Mouse (Mus musculus): Measurements from ENCODE around the gene Rbm17. TPM values are rescaled to one million over a fixed set of nuclear protein-coding genes. Genes with fewer than 3 reads are reported as not detected.
"Not testable (repeated sequence)": the region's sequence is repeated elsewhere in the genome, so short reads cannot be mapped to it uniquely, and the experiment has no call there.

The Rbm17 gene
- polyA plus RNA-seq, 1 experiment from 2014 or later: 107 TPM

- no peak for ATAC-seq
- H3K4me2 ChIP-seq: no peak overlapping the region
- H3K9ac ChIP-seq: no peak overlapping the region
- no peaks in the 10 kb centered on the region for H3K4me1 ChIP-seq
- no peaks in the 10 kb centered on the region for H3K9me3 ChIP-seq (replicated peaks)
- 69% methylated on average over 2 of the region's 2 CpGs for WGBS (ENCODE audit: insufficient replicate concordance)
- H3K36me3 ChIP-seq: no peaks in the 10 kb centered on the region
- no peaks in the 10 kb centered on the region for H3K27me3 ChIP-seq (replicated peaks)
- H3K4me3 ChIP-seq: no peak overlapping the region
- no peak overlapping the region for H3K27ac ChIP-seq
These were observed 19.8 kb upstream of the Rbm17 start for GRCm38 (mm10) chr2:11623726-11624125.

- no peaks in the 10 kb centered on the region for H3K36me3 ChIP-seq
- H3K27ac ChIP-seq: no peak overlapping the region
- no peak overlapping the region for H3K9ac ChIP-seq
- H3K9me3 ChIP-seq (replicated peaks): no peaks in the 10 kb centered on the region
- no peak overlapping the region for H3K4me2 ChIP-seq
- 71% methylated on average over 8 of the region's 8 CpGs for WGBS (ENCODE audit: insufficient replicate concordance)
- H3K4me1 ChIP-seq: no peaks in the 10 kb centered on the region
- no peak for ATAC-seq
- no peaks in the 10 kb centered on the region for H3K27me3 ChIP-seq (replicated peaks)
- H3K4me3 ChIP-seq: no peak overlapping the region
These were observed 19.2 kb upstream of the Rbm17 start for GRCm38 (mm10) chr2:11623173-11623572.

DNA sequence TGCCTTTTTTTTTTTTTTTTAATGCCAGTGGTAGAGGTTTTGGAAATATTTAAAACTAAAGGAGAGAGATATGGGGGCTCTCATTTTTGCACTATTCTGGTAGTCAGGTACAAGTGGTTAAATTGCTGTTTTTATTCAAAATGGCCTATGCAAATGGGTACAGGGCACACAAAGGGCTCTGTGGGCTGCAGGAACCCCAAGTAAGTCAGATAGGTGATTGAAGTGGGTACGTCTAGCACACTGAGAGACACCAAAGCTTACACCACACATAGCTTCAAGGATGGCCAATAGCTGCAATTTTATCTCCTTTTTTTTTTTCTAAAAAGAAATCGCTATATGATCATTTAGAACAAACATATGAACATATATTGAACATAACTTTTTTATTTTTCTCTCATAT, 15.6 kb upstream of the Rbm17 start:
- Histone ChIP-seq H3K9me3 (replicated peaks) (no peaks in the 10 kb centered on the region), H3K27ac (no peak overlapping the region)
- 52% methylated on average over 2 of the region's 2 CpGs for WGBS (ENCODE audit: insufficient replicate concordance)

DNA sequence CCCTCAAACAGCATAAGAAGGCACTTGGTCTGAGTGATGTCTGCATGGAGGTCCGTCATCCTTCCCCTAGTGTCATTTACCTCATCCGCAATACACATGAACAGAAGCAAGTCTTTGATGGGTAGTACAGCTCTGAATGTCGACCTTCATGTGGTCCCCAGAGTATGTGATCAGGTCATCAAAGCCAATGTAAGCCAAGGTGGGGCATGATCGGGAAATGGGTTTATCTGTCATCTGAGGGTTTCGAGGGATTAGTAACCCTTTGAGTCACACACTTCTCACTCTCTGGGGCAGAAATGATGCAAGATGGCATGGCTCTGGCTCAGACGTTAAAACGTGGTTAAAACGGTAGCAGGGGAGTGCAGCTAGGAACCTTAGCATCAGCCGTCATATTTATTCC, 12.9 kb upstream of the Rbm17 start:
- Histone ChIP-seq H3K27ac (no peak overlapping the region), H3K27me3 (replicated peaks) (no peaks in the 10 kb centered on the region), H3K9me3 (replicated peaks) (no peaks in the 10 kb centered on the region), H3K4me1 (no peaks in the 10 kb centered on the region), H3K9ac (no peak overlapping the region), H3K36me3 (no peaks in the 10 kb centered on the region), H3K4me3 (no peak overlapping the region), H3K4me2 (no peak overlapping the region)
- 73% methylated on average over 9 of the region's 9 CpGs for WGBS (ENCODE audit: insufficient replicate concordance)
- ATAC-seq: no peak

More for the DNA sequence above, 15.6 kb upstream of the Rbm17 start:
- Histone ChIP-seq H3K9ac (no peak overlapping the region), H3K4me1 (no peaks in the 10 kb centered on the region), H3K4me2 (no peak overlapping the region), H3K4me3 (no peak overlapping the region), H3K36me3 (no peaks in the 10 kb centered on the region), H3K27me3 (replicated peaks) (no peaks in the 10 kb centered on the region)
- no peak for ATAC-seq

- whole genome bisulfite sequencing (ENCODE audit: insufficient replicate concordance): 81% methylated on average over 6 of the region's 6 CpGs
- not testable (repeated sequence) for H3K4me1 ChIP-seq; ATAC-seq; H3K27ac ChIP-seq; H3K9me3 ChIP-seq (replicated peaks); H3K4me2 ChIP-seq; H3K36me3 ChIP-seq; H3K9ac ChIP-seq; H3K4me3 ChIP-seq; H3K27me3 ChIP-seq (replicated peaks)
These were observed 9.0 kb upstream of the Rbm17 start for GRCm38 (mm10) chr2:11612939-11613338.

GRCm38 (mm10) chr2:11606718-11607117, 2.8 kb upstream of the Rbm17 start:
- not testable (repeated sequence) for H3K36me3 ChIP-seq; H3K4me2 ChIP-seq; H3K4me3 ChIP-seq; H3K9me3 ChIP-seq (replicated peaks); H3K27ac ChIP-seq; H3K4me1 ChIP-seq; ATAC-seq; H3K9ac ChIP-seq; H3K27me3 ChIP-seq (replicated peaks)
- 55% methylated on average over 4 of the region's 4 CpGs for WGBS (ENCODE audit: insufficient replicate concordance)

DNA sequence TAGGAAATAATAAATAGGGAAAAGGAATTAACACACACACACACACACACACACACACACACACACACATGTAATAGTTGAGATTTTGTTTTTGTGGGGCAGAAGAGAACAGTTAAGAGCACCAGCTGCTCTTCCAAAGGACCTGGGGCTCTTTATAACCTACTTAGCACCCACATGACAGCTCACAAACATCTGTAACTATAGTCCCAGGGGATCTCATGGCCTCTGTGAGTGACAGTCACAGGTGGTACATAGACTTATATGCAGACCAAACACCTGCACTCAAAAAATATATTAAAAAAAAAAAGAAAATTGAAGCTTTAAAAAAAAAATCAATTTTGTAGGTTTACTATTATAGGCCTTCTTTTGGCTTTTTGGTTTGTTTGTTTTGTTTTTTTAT, 958 bp upstream of the Rbm17 start:
- no peak overlapping the region for H3K9ac ChIP-seq
- H3K4me1 ChIP-seq: peaks cover 20% of the 10 kb centered on the region
- H3K27ac ChIP-seq: no peak overlapping the region
- no peak for ATAC-seq
- H3K9me3 ChIP-seq (replicated peaks): no peaks in the 10 kb centered on the region
- H3K4me3 ChIP-seq: no peak overlapping the region
- peaks cover 15% of the 10 kb centered on the region for H3K36me3 ChIP-seq
- H3K4me2 ChIP-seq: no peak overlapping the region
- H3K27me3 ChIP-seq (replicated peaks): no peaks in the 10 kb centered on the region

GRCm38 (mm10) chr2:11602506-11603489, 1.2 kb downstream of the Rbm17 start:
- Histone ChIP-seq H3K27me3 (replicated peaks) (no peaks in the 10 kb centered on the region), H3K4me3 (peak overlapping the region; percentile 94), H3K36me3 (peaks cover 32% of the 10 kb centered on the region), H3K27ac (peak overlapping the region; percentile 78), H3K9me3 (replicated peaks) (no peaks in the 10 kb centered on the region), H3K9ac (peak overlapping the region; percentile 95), H3K4me1 (peaks cover 20% of the 10 kb centered on the region), H3K4me2 (peak overlapping the region; percentile 80)
- ATAC-seq: peak; percentile 98
- WGBS (ENCODE audit: insufficient replicate concordance): under 1% methylated on average over 78 of the region's 78 CpGs

- no peak overlapping the region for H3K27ac ChIP-seq
- no peaks in the 10 kb centered on the region for H3K9me3 ChIP-seq (replicated peaks)
- H3K4me2 ChIP-seq: peak overlapping the region; percentile 80
- 68% methylated on average over 6 of the region's 6 CpGs for WGBS (ENCODE audit: insufficient replicate concordance)
- no peaks in the 10 kb centered on the region for H3K27me3 ChIP-seq (replicated peaks)
- no peak for ATAC-seq
- H3K4me3 ChIP-seq: peak overlapping the region; percentile 94
- H3K9ac ChIP-seq: peak overlapping the region; percentile 95
- H3K36me3 ChIP-seq: peaks cover 42% of the 10 kb centered on the region
- peaks cover 20% of the 10 kb centered on the region for H3K4me1 ChIP-seq
These were observed 2.2 kb downstream of the Rbm17 start for GRCm38 (mm10) chr2:11601795-11602194.

DNA sequence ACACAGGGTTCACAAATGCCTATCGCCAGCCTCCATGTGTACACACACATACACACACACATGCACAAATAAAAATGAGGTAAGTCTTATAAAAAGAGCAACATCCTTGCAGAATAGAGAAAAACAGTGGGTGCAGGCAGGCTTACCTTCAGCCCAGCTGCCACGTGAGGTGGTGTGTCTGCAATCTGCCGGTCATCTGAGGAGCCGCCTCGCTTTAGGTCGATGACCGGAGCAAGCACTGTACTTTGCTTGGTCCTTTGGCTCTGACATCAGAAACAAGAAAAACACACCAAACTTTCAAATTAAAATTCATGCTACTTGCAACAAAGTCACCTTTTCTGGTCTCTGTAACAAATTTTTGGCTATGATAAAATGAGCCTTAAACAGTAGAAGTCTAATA, 6.0 kb downstream of the Rbm17 start:
- Histone ChIP-seq H3K9me3 (replicated peaks) (no peaks in the 10 kb centered on the region), H3K27me3 (replicated peaks) (no peaks in the 10 kb centered on the region), H3K9ac (no peak overlapping the region), H3K4me3 (no peak overlapping the region), H3K36me3 (peaks cover 75% of the 10 kb centered on the region), H3K27ac (no peak overlapping the region), H3K4me2 (no peak overlapping the region), H3K4me1 (peaks cover 18% of the 10 kb centered on the region)
- 89% methylated on average over 7 of the region's 7 CpGs for WGBS (ENCODE audit: insufficient replicate concordance)
- no peak for ATAC-seq

DNA sequence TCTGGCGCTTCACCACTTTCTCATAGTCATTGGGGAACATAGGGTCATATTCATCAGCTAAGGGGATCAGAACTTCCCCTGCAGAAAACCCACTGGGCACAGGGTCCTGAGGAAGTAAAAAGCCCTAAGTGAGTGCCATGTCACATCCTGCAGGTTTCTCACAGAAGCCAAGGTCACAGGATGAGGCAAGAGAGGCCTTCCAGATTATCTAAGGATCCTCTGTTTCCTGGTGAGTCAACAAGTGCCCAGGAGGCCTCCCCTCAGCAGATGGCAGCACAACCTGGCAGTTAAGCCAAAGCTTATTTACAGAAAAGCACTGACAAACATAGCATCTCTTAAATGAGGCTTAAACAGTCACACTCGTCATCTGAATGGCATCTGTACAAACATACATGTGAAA, 7.3 kb downstream of the Rbm17 start:
- no peak overlapping the region for H3K4me3 ChIP-seq
- no peaks in the 10 kb centered on the region for H3K27me3 ChIP-seq (replicated peaks)
- 70% methylated on average over 2 of the region's 2 CpGs for WGBS (ENCODE audit: insufficient replicate concordance)
- no peaks in the 10 kb centered on the region for H3K9me3 ChIP-seq (replicated peaks)
- peaks cover 11% of the 10 kb centered on the region for H3K4me1 ChIP-seq
- no peak overlapping the region for H3K4me2 ChIP-seq
- ATAC-seq: no peak
- H3K9ac ChIP-seq: no peak overlapping the region
- H3K36me3 ChIP-seq: peaks cover 87% of the 10 kb centered on the region
- H3K27ac ChIP-seq: no peak overlapping the region

GRCm38 (mm10) chr2:11587996-11588395, 16.0 kb downstream of the Rbm17 start:
- no peak for ATAC-seq
- H3K27me3 ChIP-seq (replicated peaks): no peaks in the 10 kb centered on the region
- H3K4me1 ChIP-seq: no peaks in the 10 kb centered on the region
- no peak overlapping the region for H3K27ac ChIP-seq
- no peak overlapping the region for H3K4me2 ChIP-seq
- 69% methylated on average over 4 of the region's 4 CpGs for WGBS (ENCODE audit: insufficient replicate concordance)
- peaks cover 96% of the 10 kb centered on the region for H3K36me3 ChIP-seq
- no peaks in the 10 kb centered on the region for H3K9me3 ChIP-seq (replicated peaks)
- no peak overlapping the region for H3K9ac ChIP-seq
- no peak overlapping the region for H3K4me3 ChIP-seq

Data from liver, embryonic 12.5 days (tissue).